Mouse (Mus musculus) cerebellum, adult 2 months (tissue): ENCODE measurements around the gene Ptgds. TPM values are rescaled to one million over a fixed set of nuclear protein-coding genes. Genes with fewer than 3 reads are reported as not detected.

ENCODE experiments used
- DNase-seq, 2 experiments: peaks; one replicate each; pipeline ENCODE4 v3.0.0; 2021
- H3K27ac ChIP-seq: fragments of 200-500 bp; 2 replicates; pipeline ENCODE4 v1.5.1; 2012; ENCODE audit warnings: low read length, control low read depth, inconsistent platforms; ENCODE audit not compliant: insufficient read depth
- H3K27me3 ChIP-seq: fragments of 200-500 bp; 2 replicates; pipeline ENCODE4 v1.6.1; 2012; ENCODE audit warnings: inconsistent platforms, mild to moderate bottlenecking, low read length, moderate library complexity; ENCODE audit not compliant: control insufficient read depth, insufficient read depth
- H3K4me1 ChIP-seq: fragments of 200-500 bp; 2 replicates; pipeline ENCODE4 v1.6.1; 2011; ENCODE audit warnings: low read length; ENCODE audit not compliant: control insufficient read depth, insufficient read depth
- H3K4me3 ChIP-seq: fragments of 200-500 bp; replicated peaks from 2 replicates; pipeline ENCODE3; 2011; ENCODE audit warnings: mild to moderate bottlenecking, low read depth, low read length, control low read depth; ENCODE audit not compliant: insufficient read depth
- CTCF ChIP-seq: fragments of 200-500 bp; IDR thresholded peaks from 2 replicates; pipeline ENCODE4 v1.5.1; 2011; ENCODE audit warnings: low read depth, mild to moderate bottlenecking, control low read depth, low read length, moderate library complexity, borderline replicate concordance; ENCODE audit not compliant: insufficient read depth
- POLR2A ChIP-seq: fragments of 200-500 bp; IDR thresholded peaks from 2 replicates; pipeline ENCODE4 v1.6.1; 2011; ENCODE audit warnings: low read length, control low read depth, borderline replicate concordance; ENCODE audit not compliant: insufficient read depth
- WGBS: fragments of 180-500 bp; shearing (Covaris S2); methylation state at CpG from one replicate; pipeline ENCODE4 v1.1.7; 2018; 5-methylcytosine and 5-hydroxymethylcytosine counted together
- polyA plus RNA-seq: library from polyadenylated mRNA; depleted of rRNA; stranded (reverse); fragments of >200 nt; gene quantifications from 2 replicates; pipeline ENCODE4 v1.2.3, GENCODE M21; 2012

The Ptgds gene
- polyA plus RNA-seq, 1 experiment: 2,130 TPM

DNA sequence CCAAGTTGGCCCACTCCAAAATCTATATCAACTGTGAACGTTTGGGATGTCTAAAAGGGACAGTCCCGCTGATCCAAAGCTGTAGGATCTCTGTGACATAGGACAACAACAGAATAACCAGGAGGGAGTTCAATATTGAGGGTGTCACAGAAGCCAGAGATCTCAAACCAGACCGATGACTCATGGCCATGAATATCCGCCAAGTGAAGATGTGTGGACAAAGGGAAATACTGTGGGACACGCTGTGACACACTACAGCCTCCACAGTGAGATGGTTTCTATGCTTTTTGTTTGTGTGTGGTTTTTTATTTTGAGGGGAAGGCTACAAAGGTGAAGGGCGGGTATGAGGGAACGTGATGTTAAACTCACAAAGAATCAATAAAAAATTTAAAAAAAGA is 18.8 kb upstream of the Ptgds start:
- peak overlapping the region; percentile 81 for H3K27ac ChIP-seq
- H3K4me3 ChIP-seq: no peak overlapping the region
- peak; percentile 70 to 87 for DNase-seq
- no peak for TF ChIP-seq POLR2A
- no peak for TF ChIP-seq CTCF
- H3K4me1 ChIP-seq: peaks cover 65% of the 10 kb centered on the region
- H3K27me3 ChIP-seq: no peaks in the 10 kb centered on the region
- WGBS: 26% methylated on average over 7 of the region's 7 CpGs

DNA sequence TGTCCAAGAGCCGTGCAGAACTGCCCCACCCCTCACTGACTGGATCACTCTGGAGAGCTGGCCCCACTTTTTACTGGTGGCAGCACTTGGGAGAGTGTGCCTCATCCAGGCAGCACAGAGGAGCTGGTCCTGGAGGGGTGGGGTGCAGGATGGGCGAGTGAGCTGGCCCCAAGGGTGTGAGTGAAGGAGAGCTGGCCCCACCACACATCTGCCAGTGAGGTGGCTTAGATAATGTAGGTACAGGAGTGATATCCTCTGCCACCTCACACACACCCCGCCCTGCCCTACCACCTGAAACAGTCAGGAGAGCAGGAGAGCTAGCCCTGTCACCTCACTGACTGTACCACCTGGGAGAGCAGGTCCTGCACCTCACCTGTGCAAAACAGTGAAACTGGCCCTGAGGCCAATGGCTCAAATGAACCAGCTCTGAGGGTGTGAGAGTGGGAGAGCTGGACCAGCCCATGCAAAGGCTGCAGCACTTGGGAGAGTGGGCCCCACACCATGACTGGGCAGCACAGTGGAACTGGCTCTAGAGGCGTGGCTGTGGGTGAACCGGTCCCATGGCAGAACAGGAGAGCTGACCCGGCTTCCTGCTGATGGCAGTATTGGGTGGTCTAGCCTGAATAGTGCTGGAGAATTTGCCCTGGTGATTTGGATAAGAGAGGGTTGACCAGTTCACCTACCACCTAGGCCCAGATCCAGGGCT is 18.3 kb upstream of the Ptgds start:
- WGBS: 77% methylated on average over 6 of the region's 6 CpGs
- no peak for TF ChIP-seq CTCF
- TF ChIP-seq POLR2A: no peak
- DNase-seq: no peak
- H3K4me3 ChIP-seq: no peak overlapping the region
- peak overlapping the region; percentile 81 for H3K27ac ChIP-seq
- peaks cover 65% of the 10 kb centered on the region for H3K4me1 ChIP-seq
- H3K27me3 ChIP-seq: no peaks in the 10 kb centered on the region

DNA sequence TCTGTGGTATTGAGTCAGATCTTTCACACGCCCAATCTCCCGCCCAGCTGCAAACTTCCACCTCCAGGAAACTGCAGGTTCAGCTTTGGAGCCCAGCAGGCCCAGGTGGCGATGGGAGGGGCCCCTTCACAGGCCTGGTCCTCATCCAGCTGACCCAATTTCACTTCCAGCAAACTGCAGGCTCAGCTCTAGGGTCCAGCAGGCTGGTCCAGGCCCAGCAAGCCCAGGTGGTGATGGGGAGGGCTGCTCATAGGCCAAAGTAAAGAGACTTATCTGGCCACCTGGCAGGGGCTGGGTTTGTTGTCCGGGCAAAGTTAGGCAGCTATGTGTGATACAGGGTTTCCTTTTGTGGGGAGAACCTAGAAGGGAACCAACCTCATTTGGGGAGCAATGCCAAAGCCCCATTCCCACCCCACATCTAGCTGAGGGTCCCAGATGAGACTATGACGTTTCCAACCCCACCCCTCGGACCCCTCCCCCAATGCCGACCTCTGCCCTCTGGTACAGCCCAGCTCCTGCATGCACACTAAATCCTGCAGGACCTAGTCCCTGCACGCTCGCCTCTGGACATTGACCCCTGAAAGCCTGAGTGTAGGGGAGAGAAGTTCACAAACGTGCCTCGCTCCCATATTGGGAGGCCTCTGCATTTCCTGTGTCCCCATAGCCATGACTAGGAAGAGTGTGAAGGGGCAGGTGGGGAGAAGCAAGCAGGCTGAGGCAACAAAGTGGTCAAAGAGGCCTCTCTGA is 15.2 kb upstream of the Ptgds start:
- peak; percentile 95 to 98 for DNase-seq
- Histone ChIP-seq H3K4me1 (peaks cover 62% of the 10 kb centered on the region), H3K27ac (peak overlapping the region; percentile 93), H3K4me3 (no peak overlapping the region), H3K27me3 (no peaks in the 10 kb centered on the region)
- WGBS: 30% methylated on average over 11 of the region's 11 CpGs
- TF ChIP-seq CTCF: no peak
- TF ChIP-seq POLR2A: no peak

DNA sequence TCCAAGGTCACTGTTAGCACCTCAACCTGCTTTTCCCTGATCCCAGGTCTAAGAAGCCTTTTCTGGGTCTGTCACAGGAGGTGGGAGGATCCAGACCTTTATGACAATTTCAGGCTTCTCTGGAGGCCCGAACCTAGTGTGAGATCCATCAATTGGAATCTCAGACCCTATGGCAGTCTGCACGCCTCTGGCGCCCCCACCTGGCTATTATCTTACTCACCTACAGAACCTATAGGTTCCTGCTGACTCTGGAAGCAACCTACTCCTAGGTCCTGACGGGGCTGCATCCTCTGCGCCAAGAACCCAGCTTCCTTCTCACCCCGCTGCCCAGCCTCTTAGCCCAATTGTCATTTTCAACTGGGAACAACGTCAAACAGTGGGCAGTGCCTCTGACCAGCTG is 13.1 kb upstream of the Ptgds start:
- WGBS: 30% methylated on average over 7 of the region's 7 CpGs
- no peak for TF ChIP-seq POLR2A
- TF ChIP-seq CTCF: peak; percentile 68
- Histone ChIP-seq H3K27me3 (no peaks in the 10 kb centered on the region), H3K27ac (peak overlapping the region; percentile 36), H3K4me3 (no peak overlapping the region), H3K4me1 (peaks cover 54% of the 10 kb centered on the region)
- DNase-seq: peak; percentile 69 to 73

DNA sequence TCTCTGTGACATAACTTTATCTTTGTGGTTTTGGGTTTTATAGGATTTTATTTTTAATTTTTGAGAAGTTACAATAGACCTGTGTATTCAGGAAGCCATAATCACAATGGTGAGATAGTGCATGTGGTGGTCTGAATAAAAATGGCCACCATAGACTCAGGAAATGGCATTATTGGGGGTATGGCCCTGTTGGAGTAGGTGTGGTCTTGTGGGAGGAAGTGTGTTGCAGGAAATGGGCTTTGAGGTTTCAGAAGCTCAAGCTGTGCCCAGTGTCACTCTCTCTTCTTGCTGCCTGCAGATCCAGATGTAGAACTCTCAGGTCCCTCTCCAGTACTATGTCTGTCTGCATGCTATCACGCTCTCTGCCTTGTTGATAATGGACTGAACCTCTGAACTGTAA is 10.7 kb upstream of the Ptgds start:
- DNase-seq: no peak
- Histone ChIP-seq H3K4me3 (no peak overlapping the region), H3K27ac (no peak overlapping the region), H3K27me3 (no peaks in the 10 kb centered on the region), H3K4me1 (peaks cover 58% of the 10 kb centered on the region)
- WGBS: 93% methylated on average over 1 of the region's 1 CpGs
- TF ChIP-seq CTCF (no peak), POLR2A (no peak)

DNA sequence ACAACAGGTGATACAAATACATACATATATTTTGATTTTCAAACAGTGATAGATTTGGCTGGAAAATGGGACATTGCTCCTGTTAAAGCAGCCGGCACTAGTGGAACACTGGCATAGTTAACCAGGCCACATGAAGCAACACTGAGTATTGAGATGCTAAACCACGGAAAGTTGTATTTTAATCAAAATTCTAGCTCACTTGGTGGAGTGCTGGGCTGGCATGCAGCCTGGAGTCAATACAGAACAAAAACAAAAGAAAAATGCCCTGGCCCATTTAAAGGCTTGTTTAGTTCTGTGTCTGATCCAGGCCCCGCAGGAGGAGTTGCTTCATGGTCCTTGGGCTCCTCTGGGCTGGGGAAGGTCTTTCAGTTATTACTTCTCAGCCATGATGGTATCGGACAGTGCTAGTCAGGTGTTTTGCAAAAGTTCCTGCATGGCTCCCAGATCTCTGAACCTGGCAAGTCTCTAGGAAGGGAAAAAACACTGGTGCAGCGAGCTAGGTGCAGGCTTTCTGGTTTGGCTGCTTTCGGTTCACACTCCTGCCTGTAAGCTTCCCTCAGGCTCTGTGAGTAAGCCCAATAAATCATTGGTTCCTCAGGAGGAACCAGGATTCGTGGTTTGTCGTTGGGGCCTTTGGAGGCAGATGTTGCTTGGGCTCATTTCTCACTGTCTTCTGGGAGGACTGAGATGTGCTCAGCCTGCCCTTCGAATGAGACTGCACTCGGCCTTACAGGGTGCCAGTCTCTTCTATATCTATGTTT is 9.9 kb upstream of the Ptgds start:
- TF ChIP-seq CTCF: no peak
- no peak for TF ChIP-seq POLR2A
- Histone ChIP-seq H3K4me3 (no peak overlapping the region), H3K27me3 (no peaks in the 10 kb centered on the region), H3K4me1 (peaks cover 61% of the 10 kb centered on the region), H3K27ac (no peak overlapping the region)
- WGBS: 66% methylated on average over 10 of the region's 10 CpGs
- no peak for DNase-seq

DNA sequence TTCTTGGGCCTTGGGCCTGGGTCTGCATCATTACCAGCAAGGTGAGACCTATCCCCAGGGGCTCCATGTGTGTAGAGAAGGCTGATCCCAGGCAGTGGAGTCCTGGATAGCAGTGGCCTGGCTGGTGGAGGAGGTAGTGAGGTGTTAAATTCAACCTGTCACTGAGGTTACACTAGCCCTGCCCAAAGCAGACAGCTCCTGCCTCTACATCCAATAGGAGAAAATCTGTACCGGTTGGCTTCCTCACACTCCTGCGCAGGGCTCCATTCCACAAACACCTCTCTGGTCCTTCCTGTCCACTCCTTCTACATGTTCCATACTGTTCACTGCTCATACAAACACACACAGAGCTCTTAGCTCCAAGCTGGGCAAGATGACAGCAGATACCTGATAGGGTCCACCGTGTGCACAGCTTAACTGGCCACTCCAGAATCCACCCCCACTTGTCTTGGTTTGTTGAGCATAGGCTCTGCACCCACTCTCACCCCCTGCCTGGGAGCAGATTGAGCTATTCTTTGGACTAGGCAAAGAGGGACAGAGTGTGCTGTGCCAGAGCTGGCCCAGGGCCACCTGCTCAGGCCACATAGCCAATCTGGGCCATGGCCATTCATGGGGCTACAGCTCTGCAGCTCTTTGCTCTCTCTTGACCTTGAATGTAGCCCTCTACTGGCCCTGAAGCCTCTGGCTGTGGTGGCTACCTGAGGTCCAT is 8.3 kb upstream of the Ptgds start:
- H3K27ac ChIP-seq: peak overlapping the region; percentile 98
- TF ChIP-seq POLR2A (peak; percentile 29; the same call in 1 of the 2 replicates), CTCF (0 out of 2 replicates have a peak, but pooled peaks have one; percentile 13)
- no peak overlapping the region for H3K4me3 ChIP-seq
- WGBS: 8% methylated on average over 3 of the region's 3 CpGs
- peaks cover 59% of the 10 kb centered on the region for H3K4me1 ChIP-seq
- no peaks in the 10 kb centered on the region for H3K27me3 ChIP-seq
- DNase-seq: peak; percentile 95 to 98
